Mouse (Mus musculus): ENCODE measurements around the gene Gm17267. TPM values are rescaled to one million over a fixed set of nuclear protein-coding genes. Genes with fewer than 3 reads are reported as not detected.
"Not testable (repeated sequence)": the region's sequence is repeated elsewhere in the genome, so short reads cannot be mapped to it uniquely, and the experiment has no call there.

Gene Gm17267
- polyA plus RNA-seq (2017; shearing (Covaris generic)): not detected

GRCm38 (mm10) chrX:126017257-126017656 is at the start of gene Gm17267:
Gene Gm17267, plus strand, starts transcription at chrX:126017557.
- ATAC-seq: not testable (repeated sequence)
